Mouse (Mus musculus) neural tube, embryonic 13.5 days (tissue): ENCODE data around the gene Ift57. TPM values are rescaled to one million over a fixed set of nuclear protein-coding genes. Genes with fewer than 3 reads are reported as not detected.

Experiments used
- ATAC-seq: fragments of 200-750 bp; cut with Nextera tagmentation; 2 replicates; pipeline ENCODE4 v1.8.0; 2017; ENCODE audit warnings: low read depth, mild to moderate bottlenecking, moderate TSS enrichment, moderate library complexity
- H3K27ac ChIP-seq: fragments of 300-500 bp; sonication (generic); replicated peaks from 2 replicates; pipeline ENCODE4 v1.5.1; 2015; ENCODE audit warnings: moderate library complexity, mild to moderate bottlenecking, inconsistent platforms
- H3K27me3 ChIP-seq: fragments of 300-500 bp; sonication (generic); 2 replicates; pipeline ENCODE4 v1.6.1; 2015; ENCODE audit warnings: mild to moderate bottlenecking, inconsistent platforms
- H3K36me3 ChIP-seq: fragments of 300-500 bp; sonication (generic); 2 replicates; pipeline ENCODE4 v1.6.1; 2015; ENCODE audit warnings: mild to moderate bottlenecking, inconsistent platforms
- H3K4me1 ChIP-seq: fragments of 300-500 bp; sonication (generic); replicated peaks from 2 replicates; pipeline ENCODE4 v1.6.1; 2015; ENCODE audit warnings: inconsistent platforms
- H3K4me2 ChIP-seq: fragments of 300-500 bp; sonication (generic); 2 replicates; pipeline ENCODE4 v1.6.1; 2015; ENCODE audit warnings: inconsistent platforms, mild to moderate bottlenecking, moderate library complexity
- H3K4me3 ChIP-seq: fragments of 300-500 bp; sonication (generic); 2 replicates; pipeline ENCODE4 v1.5.1; 2015; ENCODE audit warnings: mild to moderate bottlenecking, inconsistent platforms
- H3K9ac ChIP-seq: fragments of 300-500 bp; sonication (generic); 2 replicates; pipeline ENCODE4 v1.6.1; 2015; ENCODE audit warnings: moderate library complexity, mild to moderate bottlenecking, inconsistent platforms
- H3K9me3 ChIP-seq: fragments of 300-500 bp; sonication (generic); 2 replicates; pipeline ENCODE4 v1.6.1; 2016; ENCODE audit warnings: inconsistent platforms
- whole genome bisulfite sequencing: fragments of 180-500 bp; shearing (Covaris S2); methylation state at CpG from one replicate; pipeline ENCODE4 v1.1.7; 2015; 5-methylcytosine and 5-hydroxymethylcytosine counted together
- polyA plus RNA-seq: library from polyadenylated mRNA; unstranded; fragments of >200 nt; fragmentation: Nextera tagmentation; extraction: Ambion mirVana; gene quantifications from 2 replicates; pipeline ENCODE4 v1.2.1, GENCODE M21; 2015

Gene Ift57
- polyA plus RNA-seq, 1 experiment from 2014 or later: 38.6 TPM

GRCm38 (mm10) chr16:49799597-49800561 lies 100.8 kb downstream of the Ift57 start, which contains the start of gene Cd47:
TSS of gene Cd47 (plus strand) at chr16:49800533.
- H3K4me3 ChIP-seq: no peak within 1 kb of the TSS
- peaks cover 29% of the 10 kb centered on the region for H3K4me1 ChIP-seq
- ATAC-seq: no peak
- WGBS: 84% methylated on average over 10 of the region's 10 CpGs
- no peaks in the 10 kb centered on the region for H3K36me3 ChIP-seq
- H3K4me2 ChIP-seq: no peak within 1 kb of the TSS
- H3K9ac ChIP-seq: no peak within 1 kb of the TSS
- no peaks in the 10 kb centered on the region for H3K9me3 ChIP-seq
- no peaks in the 10 kb centered on the region for H3K27me3 ChIP-seq
- H3K27ac ChIP-seq: no peak within 1 kb of the TSS

GRCm38 (mm10) chr16:49800996-49801395 lies 102.0 kb downstream of the Ift57 start:
- Histone ChIP-seq H3K27me3 (no peaks in the 10 kb centered on the region), H3K36me3 (no peaks in the 10 kb centered on the region), H3K4me1 (peaks cover 29% of the 10 kb centered on the region), H3K9me3 (no peaks in the 10 kb centered on the region), H3K9ac (no peak overlapping the region), H3K27ac (no peak overlapping the region), H3K4me2 (no peak overlapping the region), H3K4me3 (no peak overlapping the region)
- no peak for ATAC-seq
- WGBS: 91% methylated on average over 5 of the region's 5 CpGs

- WGBS: 71% methylated on average over 5 of the region's 5 CpGs
Observed at GRCm38 (mm10) chr16:49801399-49801798, 102.4 kb downstream of the Ift57 start.

DNA sequence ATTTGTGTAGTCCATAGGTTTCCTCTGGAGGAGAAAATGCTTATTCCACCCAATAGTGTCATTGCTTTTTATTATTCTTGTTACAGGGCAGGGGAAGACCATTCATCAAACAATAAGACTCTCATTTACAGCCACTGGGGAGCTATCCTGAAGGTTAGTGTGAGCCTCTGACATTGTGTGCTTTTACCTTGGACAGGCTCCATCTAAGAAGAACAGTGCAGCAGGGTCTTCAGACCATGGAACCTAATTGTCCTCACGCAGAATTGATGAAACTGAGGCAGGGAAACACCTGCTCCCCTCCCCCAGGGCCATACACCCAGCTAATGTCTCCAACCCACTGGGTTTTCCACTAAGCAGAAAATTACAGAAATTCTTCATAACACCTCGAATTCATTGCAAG lies 104.0 kb downstream of the Ift57 start:
- no peak overlapping the region for H3K9ac ChIP-seq
- no peaks in the 10 kb centered on the region for H3K9me3 ChIP-seq
- H3K27me3 ChIP-seq: no peaks in the 10 kb centered on the region
- ATAC-seq: peak; percentile 51
- 20% methylated on average over 2 of the region's 2 CpGs for WGBS
- peaks cover 29% of the 10 kb centered on the region for H3K4me1 ChIP-seq
- H3K36me3 ChIP-seq: no peaks in the 10 kb centered on the region
- no peak overlapping the region for H3K4me3 ChIP-seq
- H3K4me2 ChIP-seq: no peak overlapping the region
- H3K27ac ChIP-seq: peak overlapping the region; percentile 71; the same call in 1 of the 2 replicates

More at GRCm38 (mm10) chr16:49801399-49801798, 102.4 kb downstream of the Ift57 start:
- Histone ChIP-seq H3K4me1 (peaks cover 29% of the 10 kb centered on the region), H3K9me3 (no peaks in the 10 kb centered on the region), H3K27ac (no peak overlapping the region), H3K27me3 (no peaks in the 10 kb centered on the region), H3K4me2 (no peak overlapping the region), H3K9ac (no peak overlapping the region), H3K4me3 (no peak overlapping the region), H3K36me3 (no peaks in the 10 kb centered on the region)
- no peak for ATAC-seq

DNA sequence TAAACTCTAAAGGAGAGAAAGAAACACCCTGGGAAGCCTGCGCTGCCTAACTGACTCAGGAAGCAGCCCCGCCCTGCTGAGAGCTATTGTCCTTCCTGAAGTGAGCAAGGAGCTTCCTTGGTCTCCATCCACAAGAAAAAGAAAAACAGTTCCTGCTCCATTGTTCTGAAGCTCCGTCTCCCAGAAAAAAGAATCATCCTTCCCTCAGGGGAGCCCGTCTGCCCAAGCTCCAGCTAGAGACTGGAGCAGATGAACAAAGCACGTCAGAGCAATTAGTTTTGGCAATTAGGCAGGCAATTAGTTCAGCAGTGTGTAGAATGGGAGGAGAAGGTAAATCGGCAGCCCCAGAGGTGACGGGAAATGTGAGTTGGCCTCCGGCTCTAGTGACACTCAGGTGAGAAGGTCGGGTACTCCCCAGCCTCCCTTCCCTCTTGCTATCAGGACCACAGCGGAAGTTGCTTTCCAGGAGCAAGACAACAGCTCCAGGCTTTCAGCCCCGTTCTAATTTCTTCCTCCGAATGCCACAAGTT lies 105.0 kb downstream of the Ift57 start:
- peak overlapping the region; percentile 71 for H3K27ac ChIP-seq
- WGBS: 1% methylated on average over 12 of the region's 12 CpGs
- peak; percentile 77 for ATAC-seq

DNA sequence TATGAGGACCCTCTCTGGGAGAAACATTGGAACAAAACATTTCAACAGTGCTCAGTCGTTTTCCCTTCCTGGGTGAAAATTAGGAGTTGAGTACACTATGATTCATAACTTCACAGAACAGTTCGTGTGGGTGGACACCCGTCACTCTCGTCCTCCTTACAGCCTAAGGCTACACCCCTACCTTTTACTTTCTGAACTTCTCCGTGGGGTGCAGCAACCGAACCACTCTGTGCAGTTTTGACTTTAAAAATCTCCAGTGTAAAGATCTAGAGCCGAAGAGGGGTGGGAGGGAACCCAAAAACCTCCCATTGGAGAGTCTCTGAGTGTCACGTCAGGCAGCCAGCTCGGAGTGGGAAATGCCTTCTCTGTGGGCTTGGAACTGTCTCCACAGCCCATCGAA lies 107.9 kb downstream of the Ift57 start:
- H3K4me2 ChIP-seq: no peak overlapping the region
- H3K4me3 ChIP-seq: no peak overlapping the region
- no peaks in the 10 kb centered on the region for H3K9me3 ChIP-seq
- H3K9ac ChIP-seq: no peak overlapping the region
- WGBS: 86% methylated on average over 10 of the region's 10 CpGs
- no peak overlapping the region for H3K27ac ChIP-seq
- ATAC-seq: no peak
- H3K4me1 ChIP-seq: peaks cover 26% of the 10 kb centered on the region
- no peaks in the 10 kb centered on the region for H3K27me3 ChIP-seq
- no peaks in the 10 kb centered on the region for H3K36me3 ChIP-seq

More for the DNA sequence above, 105.0 kb downstream of the Ift57 start:
- no peaks in the 10 kb centered on the region for H3K9me3 ChIP-seq
- H3K4me2 ChIP-seq: peak overlapping the region; percentile 59
- peak overlapping the region; percentile 60 for H3K9ac ChIP-seq
- H3K4me3 ChIP-seq: peak overlapping the region; percentile 29
- peaks cover 29% of the 10 kb centered on the region for H3K4me1 ChIP-seq
- no peaks in the 10 kb centered on the region for H3K27me3 ChIP-seq
- H3K36me3 ChIP-seq: no peaks in the 10 kb centered on the region

DNA sequence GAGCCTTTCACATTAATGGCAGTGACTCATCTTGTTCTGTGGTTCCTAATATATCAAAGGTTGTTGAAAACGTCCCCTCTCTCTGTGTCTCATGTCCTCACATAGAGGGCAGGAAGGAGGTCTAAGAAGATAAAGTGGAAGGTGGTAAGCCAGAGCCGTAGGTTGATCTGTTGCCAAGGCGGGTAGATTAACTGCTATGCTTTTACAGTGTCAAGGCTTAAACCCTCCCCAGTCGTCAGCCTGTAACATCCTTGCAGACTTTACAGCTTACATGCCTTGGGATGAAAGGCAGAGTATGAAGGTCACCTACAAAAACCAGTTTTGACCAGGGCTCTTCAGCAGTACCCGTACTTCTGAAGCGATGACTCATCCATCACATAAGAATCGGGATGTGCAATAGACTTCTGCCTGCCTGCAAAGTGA lies 108.4 kb downstream of the Ift57 start:
- Histone ChIP-seq H3K27ac (no peak overlapping the region), H3K4me3 (no peak overlapping the region), H3K9ac (no peak overlapping the region), H3K27me3 (no peaks in the 10 kb centered on the region), H3K9me3 (no peaks in the 10 kb centered on the region), H3K4me2 (no peak overlapping the region), H3K36me3 (no peaks in the 10 kb centered on the region), H3K4me1 (peaks cover 21% of the 10 kb centered on the region)
- WGBS: 85% methylated on average over 7 of the region's 7 CpGs
- ATAC-seq: no peak

DNA sequence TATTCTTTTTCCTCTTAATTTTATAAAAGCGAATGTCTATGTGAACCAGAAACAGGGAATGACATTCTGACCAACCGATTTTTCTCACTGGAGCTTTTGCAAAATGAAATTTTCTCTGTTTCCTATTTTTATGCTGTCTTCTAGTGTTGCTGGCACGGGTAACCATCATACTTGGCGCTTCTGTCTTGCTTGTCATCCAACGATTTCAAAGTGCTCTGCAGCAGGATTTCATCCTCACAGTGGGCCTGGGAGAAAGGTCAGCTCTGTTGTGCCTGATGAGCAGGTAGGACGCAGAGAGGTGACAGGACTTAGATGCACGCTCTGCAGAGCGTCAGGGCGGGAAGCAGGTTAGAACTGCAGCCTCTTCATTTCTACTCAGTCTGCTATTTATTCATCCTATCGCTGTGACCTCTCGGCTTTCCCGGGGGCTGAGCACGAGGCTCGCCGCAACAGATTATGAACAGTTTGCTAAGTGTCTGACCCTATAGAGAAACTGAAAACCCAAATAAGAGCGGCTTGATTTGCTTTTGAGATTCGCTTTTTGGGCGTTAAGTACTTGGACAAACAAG lies 108.9 kb downstream of the Ift57 start:
- Histone ChIP-seq H3K36me3 (no peaks in the 10 kb centered on the region), H3K27me3 (no peaks in the 10 kb centered on the region), H3K9me3 (no peaks in the 10 kb centered on the region), H3K9ac (no peak overlapping the region), H3K4me2 (no peak overlapping the region), H3K27ac (no peak overlapping the region), H3K4me1 (peaks cover 17% of the 10 kb centered on the region), H3K4me3 (no peak overlapping the region)
- 89% methylated on average over 18 of the region's 18 CpGs for WGBS
- no peak for ATAC-seq

- H3K4me1 ChIP-seq: no peaks in the 10 kb centered on the region
- H3K36me3 ChIP-seq: no peaks in the 10 kb centered on the region
- H3K4me2 ChIP-seq: no peak overlapping the region
- H3K4me3 ChIP-seq: no peak overlapping the region
- 78% methylated on average over 2 of the region's 2 CpGs for WGBS
- H3K9ac ChIP-seq: no peak overlapping the region
- ATAC-seq: no peak
- no peak overlapping the region for H3K27ac ChIP-seq
- H3K27me3 ChIP-seq: no peaks in the 10 kb centered on the region
- H3K9me3 ChIP-seq: no peaks in the 10 kb centered on the region
Observed at GRCm38 (mm10) chr16:49811897-49812296, 112.9 kb downstream of the Ift57 start.

DNA sequence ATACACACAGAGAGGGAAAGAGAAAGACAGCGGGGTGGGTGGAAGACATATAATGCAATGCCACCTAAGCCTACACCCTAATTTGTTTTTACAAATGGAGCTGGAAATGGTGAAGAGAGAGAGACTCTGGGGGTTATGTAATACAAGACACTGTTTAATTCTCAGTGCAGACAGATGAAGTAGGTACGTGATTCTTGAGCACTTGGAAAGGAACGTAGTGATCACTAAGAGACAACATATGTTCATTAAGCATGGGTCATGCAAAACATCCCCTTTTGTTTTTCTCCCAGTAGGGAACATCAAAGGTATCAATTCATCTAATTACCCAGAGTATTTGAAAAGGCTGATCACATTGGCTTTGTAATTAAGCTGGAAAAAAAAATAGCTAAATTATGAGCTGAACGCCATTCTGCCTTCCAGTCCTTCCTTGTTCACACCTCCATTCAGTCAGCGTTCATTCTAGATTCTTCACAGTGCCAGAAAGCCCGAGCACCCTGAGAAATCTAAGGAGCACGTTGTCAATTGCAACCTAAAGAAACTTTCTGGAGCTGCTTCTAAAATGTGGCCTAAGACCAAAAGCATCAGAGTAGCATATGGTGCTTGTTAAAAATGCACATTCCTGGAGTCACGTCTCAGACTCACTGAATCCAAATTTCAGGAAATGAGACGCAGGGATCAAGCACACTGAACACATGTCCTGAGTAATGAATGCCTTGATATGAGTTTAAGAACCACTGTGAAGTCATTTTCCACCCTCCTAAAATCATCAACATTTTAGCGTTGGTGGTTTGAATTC lies 114.0 kb downstream of the Ift57 start:
- H3K9me3 ChIP-seq: no peaks in the 10 kb centered on the region
- no peak overlapping the region for H3K4me3 ChIP-seq
- no peak overlapping the region for H3K27ac ChIP-seq
- no peaks in the 10 kb centered on the region for H3K36me3 ChIP-seq
- H3K4me2 ChIP-seq: no peak overlapping the region
- ATAC-seq: no peak
- no peaks in the 10 kb centered on the region for H3K4me1 ChIP-seq
- no peaks in the 10 kb centered on the region for H3K27me3 ChIP-seq
- no peak overlapping the region for H3K9ac ChIP-seq
- WGBS: 72% methylated on average over 10 of the region's 10 CpGs

GRCm38 (mm10) chr16:49814419-49814818 lies 115.4 kb downstream of the Ift57 start:
- Histone ChIP-seq H3K27me3 (no peaks in the 10 kb centered on the region), H3K4me3 (no peak overlapping the region), H3K4me2 (no peak overlapping the region), H3K27ac (no peak overlapping the region), H3K4me1 (no peaks in the 10 kb centered on the region), H3K9me3 (no peaks in the 10 kb centered on the region), H3K36me3 (no peaks in the 10 kb centered on the region), H3K9ac (no peak overlapping the region)
- WGBS: 81% methylated on average over 4 of the region's 4 CpGs
- no peak for ATAC-seq
